Mouse (Mus musculus) cerebellum, adult 11 months (tissue): ENCODE data around the gene Gm42417.
A peak's percentile ranks its signal among the peaks of the same experiment; 100 is the strongest.

Source experiments
- DNase-seq: peaks from one replicate; pipeline ENCODE4 v3.0.0; 2022

The Gm42417 gene

GRCm38 (mm10) chr1:36539186-36539585 is at the start of gene Gm42417:
Gm42417 (minus strand) TSS chr1:36539429.
- no peak for DNase-seq

- DNase-seq = no peak
Observed at GRCm38 (mm10) chr1:36587860-36588259, 48.6 kb upstream of the Gm42417 start.

GRCm38 (mm10) chr1:36586288-36586687 is 47.1 kb upstream of the Gm42417 start:
- no peak for DNase-seq

GRCm38 (mm10) chr1:36583408-36584116 is 44.3 kb upstream of the Gm42417 start:
- DNase-seq = no peak

- DNase-seq = no peak
Observed at GRCm38 (mm10) chr1:36582211-36582610, 43.0 kb upstream of the Gm42417 start.

GRCm38 (mm10) chr1:36581260-36581659 is 42.0 kb upstream of the Gm42417 start:
- DNase-seq = no peak

GRCm38 (mm10) chr1:36580384-36581207 is 41.4 kb upstream of the Gm42417 start:
- peak; percentile 56 for DNase-seq

GRCm38 (mm10) chr1:36579974-36580383 is 40.8 kb upstream of the Gm42417 start:
- DNase-seq = peak; percentile 31

- DNase-seq = no peak
Observed at GRCm38 (mm10) chr1:36576991-36577675, 37.9 kb upstream of the Gm42417 start.

GRCm38 (mm10) chr1:36575347-36575746 is 36.1 kb upstream of the Gm42417 start:
- no peak for DNase-seq

GRCm38 (mm10) chr1:36574196-36574955 is 35.1 kb upstream of the Gm42417 start:
- DNase-seq = no peak

GRCm38 (mm10) chr1:36573524-36573923 is 34.3 kb upstream of the Gm42417 start:
- no peak for DNase-seq

GRCm38 (mm10) chr1:36572709-36573108 is 33.5 kb upstream of the Gm42417 start:
- DNase-seq = no peak

GRCm38 (mm10) chr1:36572140-36572700 is 33.0 kb upstream of the Gm42417 start:
- no peak for DNase-seq

GRCm38 (mm10) chr1:36571627-36572026 is 32.4 kb upstream of the Gm42417 start:
- no peak for DNase-seq

GRCm38 (mm10) chr1:36570320-36570719 is 31.1 kb upstream of the Gm42417 start:
- DNase-seq = no peak

- DNase-seq = no peak
Observed at GRCm38 (mm10) chr1:36569694-36570276, 30.6 kb upstream of the Gm42417 start.

- no peak for DNase-seq
Observed at GRCm38 (mm10) chr1:36568776-36569175, 29.5 kb upstream of the Gm42417 start.

GRCm38 (mm10) chr1:36567818-36568603 is 28.8 kb upstream of the Gm42417 start:
- DNase-seq = no peak

- DNase-seq = no peak
Observed at GRCm38 (mm10) chr1:36566425-36566824, 27.2 kb upstream of the Gm42417 start.

GRCm38 (mm10) chr1:36564101-36564500 is 24.9 kb upstream of the Gm42417 start:
- no peak for DNase-seq
